Mouse (Mus musculus) liver, adult 2 months (tissue): ENCODE data around the gene Defb48.

Experiments used
- CTCF ChIP-seq: fragments of 200-500 bp; IDR thresholded peaks from 2 replicates; pipeline ENCODE4 v1.5.1; 2011; ENCODE audit warnings: low read depth, low read length, control low read depth
- POLR2A ChIP-seq: fragments of 200-500 bp; IDR thresholded peaks from 2 replicates; pipeline ENCODE4 v1.6.1; 2011; ENCODE audit warnings: low read length, control low read depth; ENCODE audit not compliant: insufficient read depth; ENCODE audit errors: extremely low read depth

GRCm38 (mm10) chr14:63014667-63015066 is 30.4 kb upstream of the Defb48 start:
- TF ChIP-seq CTCF: no peak
- no peak for TF ChIP-seq POLR2A
